Mouse (Mus musculus) thymus, adult 2 months (tissue): ENCODE results near the gene Tex12.

Experiments used
- CTCF ChIP-seq: fragments of 200-500 bp; IDR thresholded peaks from 2 replicates; pipeline ENCODE4 v1.5.1; 2012; ENCODE audit warnings: mild to moderate bottlenecking, control low read depth, low read length, moderate library complexity, borderline replicate concordance; ENCODE audit not compliant: control insufficient read depth, poor library complexity, insufficient read depth; ENCODE audit errors: extremely low read depth
- POLR2A ChIP-seq: fragments of 200-500 bp; IDR thresholded peaks from 2 replicates; pipeline ENCODE4 v1.6.1; 2012; ENCODE audit warnings: mild to moderate bottlenecking, low read length, control low read depth, moderate library complexity; ENCODE audit not compliant: control insufficient read depth, poor library complexity, insufficient read depth; ENCODE audit errors: extremely low read depth

- no peak for TF ChIP-seq CTCF
- TF ChIP-seq POLR2A = no peak
Measured at GRCm38 (mm10) chr9:50602055-50602845, 41.1 kb upstream of the Tex12 start.
